In the genomic region with DNA sequence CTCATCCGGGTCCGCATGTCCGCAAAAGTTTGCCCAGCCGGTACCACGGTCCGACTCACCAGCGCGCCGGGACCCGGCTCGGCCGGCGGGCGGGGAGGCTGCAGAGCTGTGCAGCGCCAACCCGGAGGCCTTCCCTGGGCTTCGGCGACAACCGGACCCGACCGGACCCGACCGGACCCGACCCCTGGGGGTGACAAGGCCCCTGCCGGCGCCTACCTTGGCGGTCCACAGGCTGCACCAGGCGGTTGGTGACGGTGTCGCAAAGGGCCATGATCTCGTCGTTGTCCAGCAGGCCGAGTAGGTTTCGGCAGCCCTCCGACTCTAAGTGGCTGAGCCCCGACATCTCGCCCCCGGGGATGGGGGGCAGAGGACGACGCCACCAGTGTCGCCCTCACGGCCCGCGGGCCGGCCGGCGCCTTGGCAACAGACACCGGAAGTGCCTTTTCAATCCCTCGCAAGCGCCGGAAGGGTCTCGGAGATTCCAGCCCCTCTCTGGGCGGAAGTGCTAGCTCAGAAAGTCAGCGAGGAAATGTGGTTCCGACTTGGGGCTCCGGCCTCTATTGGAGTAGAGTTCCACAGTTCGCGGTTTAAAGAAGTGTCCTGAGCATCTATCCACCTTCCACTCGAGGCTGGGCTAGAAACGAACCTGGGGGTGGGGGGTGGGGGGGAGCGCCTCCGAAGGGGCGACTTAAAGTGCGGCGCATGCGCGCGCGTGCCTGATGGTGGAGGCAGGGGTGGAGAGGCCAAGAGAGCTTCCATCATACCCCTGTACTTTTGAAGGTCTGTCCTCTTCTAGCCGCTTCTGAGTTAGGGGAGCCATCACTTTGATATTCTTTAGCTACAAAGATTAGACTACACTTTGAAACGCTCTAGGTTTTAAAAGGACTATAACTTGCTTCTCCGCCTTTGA, we compare ENCODE assay signal across 8 mouse cellular contexts. TPM values are rescaled to one million over a fixed set of nuclear protein-coding genes. Genes with fewer than 3 reads are reported as not detected.
DNase-seq lines count a peak whose midpoint lies in the region; ATAC-seq and TF ChIP-seq lines count a peak whose summit lies in the region.

A gene (minus strand): TSS at position 641 of the 910 bp plus-strand sequence.

- TF ChIP-seq POLR2A in bone marrow, adult 2 months (IDR thresholded peaks at IDR 0.05; ENCODE audit: borderline replicate concordance, control insufficient read depth, low read depth, low read length), result peak; percentile 39; the same call in 1 of the 2 replicates

- peak within 1 kb of the TSS; percentile 82 for H3K27ac ChIP-seq in bone marrow, adult 2 months (ENCODE audit: control insufficient read depth, insufficient read depth, low read depth, low read length, poor library complexity)
- peak within 1 kb of the TSS; percentile 91 for H3K27ac ChIP-seq in embryonic facial prominence, embryonic 15.5 days (replicated peaks)
- H3K27ac ChIP-seq in kidney, embryonic 14.5 days (ENCODE audit: low read depth, low read length), result peak within 1 kb of the TSS; percentile 89
- H3K27ac ChIP-seq in limb, embryonic 15.5 days, result peak within 1 kb of the TSS; percentile 92

- no peaks in the 10 kb centered on the region for H3K27me3 ChIP-seq in embryonic facial prominence, embryonic 15.5 days
- no peaks in the 10 kb centered on the region for H3K27me3 ChIP-seq in kidney, embryonic 14.5 days (ENCODE audit: control insufficient read depth, insufficient read depth, low read length)
- no peaks in the 10 kb centered on the region for H3K27me3 ChIP-seq in limb, embryonic 15.5 days

- no peak for TF ChIP-seq CTCF in bone marrow, adult 2 months (IDR thresholded peaks at IDR 0.05; ENCODE audit: control insufficient read depth, insufficient read depth, low read length)

- 2% methylated on average over 72 of the region's 72 CpGs for WGBS in bone marrow, adult 2 months
- WGBS in embryonic facial prominence, embryonic 15.5 days, result 2% methylated on average over 72 of the region's 72 CpGs
- WGBS in kidney, embryonic 14.5 days, result 2% methylated on average over 67 of the region's 72 CpGs
- 2% methylated on average over 72 of the region's 72 CpGs for WGBS in limb, embryonic 15.5 days

- ATAC-seq in embryonic facial prominence, embryonic 15.5 days (ENCODE audit: insufficient number of reproducible peaks, low FRiP score, low TSS enrichment, low read depth), result peak; percentile 90
- peak; percentile 97 for ATAC-seq in kidney, embryonic 14.5 days (ENCODE audit: low FRiP score, low TSS enrichment)
- ATAC-seq in limb, embryonic 15.5 days (ENCODE audit: insufficient number of reproducible peaks, low FRiP score, low TSS enrichment, low read depth), result peak; percentile 93

- H3K4me3 ChIP-seq in bone marrow, adult 2 months (replicated peaks; ENCODE audit: control insufficient read depth, low read depth, low read length), result peak within 1 kb of the TSS; percentile 90
- H3K4me3 ChIP-seq in embryonic facial prominence, embryonic 15.5 days (replicated peaks), result peak within 1 kb of the TSS; percentile 89
- peak within 1 kb of the TSS; percentile 88 for H3K4me3 ChIP-seq in kidney, embryonic 14.5 days (ENCODE audit: low read length)
- H3K4me3 ChIP-seq in limb, embryonic 15.5 days, result peak within 1 kb of the TSS; percentile 80

- peak within 1 kb of the TSS; percentile 85 for H3K9ac ChIP-seq in embryonic facial prominence, embryonic 15.5 days
- H3K9ac ChIP-seq in kidney, embryonic 14.5 days (ENCODE audit: low read depth, low read length), result peak within 1 kb of the TSS; percentile 83
- peak within 1 kb of the TSS; percentile 78 for H3K9ac ChIP-seq in limb, embryonic 15.5 days

- peak; percentile 95 for DNase-seq in 416B (ENCODE audit: low read depth)
- peak; percentile 83 to 88 for DNase-seq in heart, adult 9 months (ENCODE audit: low spot score in 2 of 2)
- peak; percentile 42 to 71 for DNase-seq in monocyte, adult 2 months (ENCODE audit: low read depth in 1 of 2, low spot score in 2 of 2)
- peak; percentile 80 to 84 for DNase-seq in spleen, postnatal 36 days (ENCODE audit: low spot score in 2 of 2)

- peak within 1 kb of the TSS; percentile 38 for H3K4me2 ChIP-seq in embryonic facial prominence, embryonic 15.5 days (replicated peaks)
- H3K4me2 ChIP-seq in kidney, embryonic 14.5 days (replicated peaks; ENCODE audit: low read depth, low read length), result peak within 1 kb of the TSS; percentile 45
- peak within 1 kb of the TSS; percentile 41 for H3K4me2 ChIP-seq in limb, embryonic 15.5 days

- peaks cover 11% of the 10 kb centered on the region for H3K36me3 ChIP-seq in embryonic facial prominence, embryonic 15.5 days
- H3K36me3 ChIP-seq in kidney, embryonic 14.5 days (ENCODE audit: control insufficient read depth, insufficient read depth, low read length), result peaks cover 13% of the 10 kb centered on the region; the same call in 1 of the 2 replicates
- H3K36me3 ChIP-seq in limb, embryonic 15.5 days, result peaks cover 10% of the 10 kb centered on the region; the same call in 1 of the 2 replicates

- H3K4me1 ChIP-seq in bone marrow, adult 2 months (ENCODE audit: control insufficient read depth, insufficient read depth, low read length), result no peaks in the 10 kb centered on the region
- H3K4me1 ChIP-seq in embryonic facial prominence, embryonic 15.5 days, result peaks cover 7% of the 10 kb centered on the region
- H3K4me1 ChIP-seq in kidney, embryonic 14.5 days (ENCODE audit: control insufficient read depth, insufficient read depth, low read length), result no peaks in the 10 kb centered on the region
- H3K4me1 ChIP-seq in limb, embryonic 15.5 days, result 0 out of 2 replicates have a peak, but pooled peaks cover 4% of the 10 kb centered on the region

- H3K9me3 ChIP-seq in embryonic facial prominence, embryonic 15.5 days (replicated peaks), result no peaks in the 10 kb centered on the region
- H3K9me3 ChIP-seq in kidney, embryonic 14.5 days (ENCODE audit: control insufficient read depth, low read length), result no peaks in the 10 kb centered on the region
- no peaks in the 10 kb centered on the region for H3K9me3 ChIP-seq in limb, embryonic 15.5 days

RNA-seq across cellular contexts. Expression of the gene that starts here (rescaled TPM):
- 27.8 and 32.1 TPM in 2 replicates for polyA plus RNA-seq in bone marrow, adult 2 months (2011; ENCODE audit: insufficient read depth, insufficient read length, low replicate concordance, missing spikeins)
- polyA plus RNA-seq in embryonic facial prominence, embryonic 15.5 days (2015; fragmentation: Nextera tagmentation; extraction: Ambion mirVana), result 21.7 and 23.6 TPM in 2 replicates
- 25.3 and 25.4 TPM in 2 replicates for polyA plus RNA-seq in kidney, embryonic 14.5 days (2014; fragmentation: Nextera tagmentation; extraction: Ambion mirVana)
- 21.6 and 21.8 TPM in 2 replicates for polyA plus RNA-seq in limb, embryonic 15.5 days (2015; fragmentation: Nextera tagmentation; extraction: Ambion mirVana)

Comparison
In these comparisons a context has a peak if more than half of its experiments do, and no peak if none do; other contexts are left out.
1. Peak in every context shown above with its lines: DNase-seq, ATAC-seq, H3K4me3 ChIP-seq and H3K27ac ChIP-seq.